Mouse (Mus musculus) naive thymus-derived CD4-positive, alpha-beta T cell, adult 5 months (primary cell): ENCODE results near the gene Taar5. TPM values are rescaled to one million over a fixed set of nuclear protein-coding genes. Genes with fewer than 3 reads are reported as not detected.

Source experiments
- polyA plus RNA-seq: library from polyadenylated mRNA; unstranded; fragments of 100-300 nt; shearing (Covaris generic); gene quantifications from one replicate; pipeline ENCODE4 v1.2.1, GENCODE M21; 2017

Gene Taar5
- not detected for polyA plus RNA-seq

DNA sequence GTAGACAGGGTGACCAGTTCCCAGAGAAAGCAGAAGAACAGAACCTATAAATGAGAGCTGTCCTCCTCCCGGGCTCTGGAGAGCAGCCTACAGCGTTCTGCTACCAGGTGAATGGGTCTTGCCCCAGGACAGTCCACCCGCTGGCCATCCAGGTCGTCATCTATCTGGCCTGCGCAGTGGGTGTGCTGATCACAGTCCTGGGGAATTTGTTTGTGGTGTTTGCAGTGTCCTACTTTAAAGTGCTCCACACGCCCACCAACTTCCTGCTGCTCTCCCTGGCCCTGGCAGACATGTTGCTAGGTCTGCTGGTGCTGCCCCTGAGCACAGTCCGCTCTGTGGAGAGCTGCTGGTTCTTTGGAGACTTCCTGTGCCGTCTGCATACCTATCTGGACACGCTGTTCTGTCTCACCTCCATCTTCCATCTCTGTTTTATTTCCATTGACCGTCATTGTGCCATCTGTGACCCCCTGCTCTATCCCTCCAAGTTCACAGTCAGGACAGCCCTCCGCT lies at the start of gene Taar5:
Gene Taar5 (plus strand): TSS at position 51 of the 510 bp plus-strand sequence.

GRCm38 (mm10) chr10:23938312-23938711 lies 32.2 kb upstream of the Taar5 start, which contains the start of gene Taar2:
Taar2 (plus strand) TSS chr10:23938572.

GRCm38 (mm10) chr10:23949508-23950005 lies 20.9 kb upstream of the Taar5 start, which contains the start of gene Taar3:
Taar3 (plus strand) TSS chr10:23949558.

DNA sequence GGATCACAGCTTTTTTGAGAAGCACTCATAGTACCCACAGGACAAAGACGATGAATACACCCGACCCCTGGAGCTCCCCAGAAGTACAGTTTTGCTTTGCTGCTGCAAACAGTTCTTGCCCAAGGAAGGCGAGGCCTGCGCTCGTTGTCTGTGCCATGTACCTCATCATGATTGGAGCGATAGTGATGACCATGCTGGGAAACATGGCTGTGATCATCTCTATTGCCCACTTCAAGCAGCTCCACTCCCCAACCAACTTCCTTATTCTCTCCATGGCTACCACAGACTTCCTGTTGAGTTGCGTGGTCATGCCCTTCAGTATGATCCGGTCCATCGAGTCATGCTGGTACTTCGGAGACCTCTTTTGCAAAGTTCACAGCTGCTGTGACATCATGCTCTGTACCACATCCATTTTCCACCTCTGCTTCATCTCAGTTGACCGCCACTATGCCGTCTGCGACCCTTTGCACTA lies 10.0 kb upstream of the Taar5 start, which contains the start of gene Taar4:
Gene Taar4 (plus strand): TSS at position 51 of the 472 bp plus-strand sequence.

GRCm38 (mm10) chr10:23985546-23985945 lies 15.0 kb downstream of the Taar5 start, which contains the start of gene Taar6:
Taar6 (minus strand) TSS chr10:23985646.

GRCm38 (mm10) chr10:23993381-23993780 lies 22.9 kb downstream of the Taar5 start, which contains the start of gene Taar7a:
Taar7a (minus strand) TSS chr10:23993481.

GRCm38 (mm10) chr10:23999639-24000038 lies 29.1 kb downstream of the Taar5 start, which contains the start of gene Taar7b:
Taar7b (plus strand) TSS chr10:23999939.

Other genes starting within 250 kb of the Taar5 start
- gene Rps12, start 183.4 kb upstream of the Taar5 start, polyA plus RNA-seq, result 33.0 TPM
- gene Slc18b1, start 173.7 kb upstream of the Taar5 start, polyA plus RNA-seq, result 0.12 TPM
- not detected for gene Vnn3, start 119.2 kb upstream of the Taar5 start, polyA plus RNA-seq
- gene Vnn1, start 76.0 kb upstream of the Taar5 start, polyA plus RNA-seq, result not detected
- not detected for gene Taar1, start 50.4 kb upstream of the Taar5 start, polyA plus RNA-seq
- not detected for gene Taar2, start 32.1 kb upstream of the Taar5 start, polyA plus RNA-seq
- gene Taar3, start 21.1 kb upstream of the Taar5 start, polyA plus RNA-seq, result not detected
- gene Taar4, start 10.2 kb upstream of the Taar5 start, polyA plus RNA-seq, result not detected
- not detected for gene Taar6, start 14.9 kb downstream of the Taar5 start, polyA plus RNA-seq
- not detected for gene Taar7a, start 22.8 kb downstream of the Taar5 start, polyA plus RNA-seq
- gene Taar7b, start 29.2 kb downstream of the Taar5 start, polyA plus RNA-seq, result not detected
- gene Taar7d, start 56.5 kb downstream of the Taar5 start, polyA plus RNA-seq, result 0.44 TPM
- not detected for gene Taar7e, start 66.9 kb downstream of the Taar5 start, polyA plus RNA-seq
- not detected for gene Taar7f, start 78.8 kb downstream of the Taar5 start, polyA plus RNA-seq
- gene Taar8a, start 105.8 kb downstream of the Taar5 start, polyA plus RNA-seq, result not detected
- gene Taar8b, start 121.6 kb downstream of the Taar5 start, polyA plus RNA-seq, result not detected
- not detected for gene Taar8c, start 131.2 kb downstream of the Taar5 start, polyA plus RNA-seq
- gene Taar9, start 138.8 kb downstream of the Taar5 start, polyA plus RNA-seq, result not detected
- gene Stx7, start 178.6 kb downstream of the Taar5 start, polyA plus RNA-seq, result 20.8 TPM